Mouse (Mus musculus) layer of hippocampus, adult 11-12 months (tissue): ENCODE measurements at regions not wholly inside any gene's neighbourhood (a gene's known extent, or its start where the extent isn't known, plus 50 kb on each side); places are given as distances from the start of the nearest gene placed in this dataset.

Experiments
- DNase-seq: peaks from one replicate; pipeline ENCODE4 v3.0.0; 2022; ENCODE audit warnings: low spot score

GRCm38 (mm10) chr10:111419375-111420194, 53.4 kb upstream of the Nap1l1 start:
- no peak for DNase-seq

- DNase-seq: no peak
These were observed 52.7 kb upstream of the Nap1l1 start for GRCm38 (mm10) chr10:111420195-111420838.

GRCm38 (mm10) chr10:111422057-111422456, 51.0 kb upstream of the Nap1l1 start:
- no peak for DNase-seq

- DNase-seq: peak; percentile 32
These were observed 50.4 kb upstream of the Nap1l1 start for GRCm38 (mm10) chr10:111422649-111423048.
